Mouse (Mus musculus): Measurements from ENCODE around the gene Rplp0. TPM values are rescaled to one million over a fixed set of nuclear protein-coding genes. Genes with fewer than 3 reads are reported as not detected.

Rplp0 gene
- polyA plus RNA-seq, 1 experiment from 2014 or later: 2,436 TPM

GRCm38 (mm10) chr5:115591506-115591905 is 32.2 kb downstream of the Rplp0 start:
- Histone ChIP-seq H3K27ac (ENCODE audit: low read depth, low read length) (no peak overlapping the region), H3K4me1 (replicated peaks; ENCODE audit: control insufficient read depth, insufficient read depth, low read length) (no peaks in the 10 kb centered on the region)
- 87% methylated on average over 2 of the region's 2 CpGs for WGBS

GRCm38 (mm10) chr5:115603561-115603960 is 44.3 kb downstream of the Rplp0 start:
- Histone ChIP-seq H3K4me3 (ENCODE audit: low read depth, low read length) (no peak overlapping the region), H3K4me1 (replicated peaks; ENCODE audit: control insufficient read depth, insufficient read depth, low read length) (no peaks in the 10 kb centered on the region), H3K27me3 (replicated peaks; ENCODE audit: control insufficient read depth, insufficient read depth, low read length) (no peaks in the 10 kb centered on the region), H3K9ac (ENCODE audit: low read depth, low read length) (no peak overlapping the region), H3K4me2 (no peak overlapping the region), H3K27ac (ENCODE audit: low read depth, low read length) (no peak overlapping the region), H3K36me3 (ENCODE audit: control insufficient read depth, insufficient read depth, low read length) (peaks cover 58% of the 10 kb centered on the region), H3K9me3 (ENCODE audit: control insufficient read depth, low read length) (no peaks in the 10 kb centered on the region)
- 86% methylated on average over 6 of the region's 6 CpGs for WGBS
- DNase-seq (ENCODE audit: low spot score) (no peak), ATAC-seq (replicated peaks; ENCODE audit: low FRiP score) (no peak)

More at GRCm38 (mm10) chr5:115591506-115591905, 32.2 kb downstream of the Rplp0 start:
- Histone ChIP-seq H3K4me2 (no peak overlapping the region), H3K36me3 (ENCODE audit: control insufficient read depth, insufficient read depth, low read length) (peaks cover 64% of the 10 kb centered on the region), H3K9me3 (ENCODE audit: control insufficient read depth, low read length) (no peaks in the 10 kb centered on the region), H3K4me3 (ENCODE audit: low read depth, low read length) (no peak overlapping the region), H3K27me3 (replicated peaks; ENCODE audit: control insufficient read depth, insufficient read depth, low read length) (no peaks in the 10 kb centered on the region), H3K9ac (ENCODE audit: low read depth, low read length) (no peak overlapping the region)
- DNase-seq (ENCODE audit: low spot score) (no peak), ATAC-seq (replicated peaks; ENCODE audit: low FRiP score) (no peak)

GRCm38 (mm10) chr5:115611566-115611965 is 52.3 kb downstream of the Rplp0 start:
- H3K27me3 ChIP-seq (replicated peaks; ENCODE audit: control insufficient read depth, insufficient read depth, low read length): no peaks in the 10 kb centered on the region
- peaks cover 78% of the 10 kb centered on the region for H3K36me3 ChIP-seq (ENCODE audit: control insufficient read depth, insufficient read depth, low read length)
- H3K4me2 ChIP-seq: 0 out of 2 replicates have a peak overlapping the region, but pooled peaks have one; percentile 16
- no peak overlapping the region for H3K4me3 ChIP-seq (ENCODE audit: low read depth, low read length)
- peak overlapping the region; percentile 70 for H3K27ac ChIP-seq (ENCODE audit: low read depth, low read length)
- no peak for DNase-seq (ENCODE audit: low spot score)
- H3K9me3 ChIP-seq (ENCODE audit: control insufficient read depth, low read length): no peaks in the 10 kb centered on the region
- 65% methylated on average over 11 of the region's 11 CpGs for WGBS
- H3K9ac ChIP-seq (ENCODE audit: low read depth, low read length): peak overlapping the region; percentile 30; the same call in 1 of the 2 replicates
- peaks cover 7% of the 10 kb centered on the region for H3K4me1 ChIP-seq (replicated peaks; ENCODE audit: control insufficient read depth, insufficient read depth, low read length)
- peak; percentile 79 for ATAC-seq (replicated peaks; ENCODE audit: low FRiP score)

Small RNA genes lying within 50 kb of the gene (microRNA-seq; reads per million reads assigned to microRNA genes)
- not detected for gene Mir7029 (ENCODE audit: borderline number of aligned reads)

Other genes starting within 250 kb of the Rplp0 start
- gene Srsf9, start 232.3 kb upstream of the Rplp0 start, polyA plus RNA-seq (2014; fragmentation: Nextera tagmentation; extraction: Ambion mirVana): 261 and 275 TPM in 2 replicates
- 39.3 and 39.4 TPM in 2 replicates for gene Gatc, start 218.3 kb upstream of the Rplp0 start, polyA plus RNA-seq (2014; fragmentation: Nextera tagmentation; extraction: Ambion mirVana)
- 59.0 and 59.6 TPM in 2 replicates for gene Triap1, start 218.2 kb upstream of the Rplp0 start, polyA plus RNA-seq (2014; fragmentation: Nextera tagmentation; extraction: Ambion mirVana)
- 792 and 865 TPM in 2 replicates for gene Cox6a1, start 210.5 kb upstream of the Rplp0 start, polyA plus RNA-seq (2014; fragmentation: Nextera tagmentation; extraction: Ambion mirVana)
- gene Msi1, start 129.9 kb upstream of the Rplp0 start, polyA plus RNA-seq (2014; fragmentation: Nextera tagmentation; extraction: Ambion mirVana): 7.5 and 9.7 TPM in 2 replicates
- 0.89 and 1.2 TPM in 2 replicates for gene Pla2g1b, start 93.2 kb upstream of the Rplp0 start, polyA plus RNA-seq (2014; fragmentation: Nextera tagmentation; extraction: Ambion mirVana)
- 14.8 and 15.2 TPM in 2 replicates for gene Sirt4, start 74.7 kb upstream of the Rplp0 start, polyA plus RNA-seq (2014; fragmentation: Nextera tagmentation; extraction: Ambion mirVana)
- 12.4 and 14.0 TPM in 2 replicates for gene Pxn, start 52.8 kb upstream of the Rplp0 start, polyA plus RNA-seq (2014; fragmentation: Nextera tagmentation; extraction: Ambion mirVana)
- gene Gcn1l1, start 5.8 kb downstream of the Rplp0 start, polyA plus RNA-seq (2014; fragmentation: Nextera tagmentation; extraction: Ambion mirVana): 51.0 and 55.6 TPM in 2 replicates
- 22.5 and 26.1 TPM in 2 replicates for gene Rab35, start 72.4 kb downstream of the Rplp0 start, polyA plus RNA-seq (2014; fragmentation: Nextera tagmentation; extraction: Ambion mirVana)
- gene Bicdl1, start 172.2 kb downstream of the Rplp0 start, polyA plus RNA-seq (2014; fragmentation: Nextera tagmentation; extraction: Ambion mirVana): 4.9 and 6.2 TPM in 2 replicates

Measured in liver, embryonic 11.5 days (tissue).